Mouse (Mus musculus): Measurements from ENCODE around the gene Odf4.
"Not testable (repeated sequence)": the region's sequence is repeated elsewhere in the genome, so short reads cannot be mapped to it uniquely, and the experiment has no call there.

The Odf4 gene

GRCm38 (mm10) chr11:68946001-68946400 lies 19.1 kb upstream of the Odf4 start:
- no peak for DNase-seq

- no peak for DNase-seq
These were observed 18.4 kb upstream of the Odf4 start for GRCm38 (mm10) chr11:68945245-68945644.

GRCm38 (mm10) chr11:68942731-68943130 lies 15.8 kb upstream of the Odf4 start:
- DNase-seq: no peak

GRCm38 (mm10) chr11:68940516-68940915 lies 13.6 kb upstream of the Odf4 start:
- no peak for DNase-seq

- DNase-seq: peak; percentile 72
These were observed 12.8 kb upstream of the Odf4 start for GRCm38 (mm10) chr11:68939451-68940304.

- DNase-seq: not testable (repeated sequence)
These were observed 10.1 kb upstream of the Odf4 start for GRCm38 (mm10) chr11:68936951-68937350.

- DNase-seq: no peak
These were observed 7.1 kb upstream of the Odf4 start for GRCm38 (mm10) chr11:68933885-68934507.

- DNase-seq: no peak
These were observed 3.1 kb upstream of the Odf4 start for GRCm38 (mm10) chr11:68929947-68930346.

GRCm38 (mm10) chr11:68924749-68925148 lies 2.1 kb downstream of the Odf4 start:
- no peak for DNase-seq

- no peak for DNase-seq
These were observed 3.7 kb downstream of the Odf4 start for GRCm38 (mm10) chr11:68923191-68923590.

GRCm38 (mm10) chr11:68914566-68914965 lies 12.3 kb downstream of the Odf4 start:
- no peak for DNase-seq

- DNase-seq: no peak
These were observed 15.2 kb downstream of the Odf4 start for GRCm38 (mm10) chr11:68911531-68912177.

- DNase-seq: no peak
These were observed 17.9 kb downstream of the Odf4 start for GRCm38 (mm10) chr11:68908846-68909503.

GRCm38 (mm10) chr11:68907251-68907650 lies 19.6 kb downstream of the Odf4 start:
- DNase-seq: no peak

GRCm38 (mm10) chr11:68906461-68906790 lies 20.5 kb downstream of the Odf4 start:
- DNase-seq: no peak

- no peak for DNase-seq
These were observed 21.0 kb downstream of the Odf4 start for GRCm38 (mm10) chr11:68905665-68906460.

GRCm38 (mm10) chr11:68905138-68905531 lies 21.7 kb downstream of the Odf4 start:
- DNase-seq: no peak

GRCm38 (mm10) chr11:68904375-68905137 lies 22.3 kb downstream of the Odf4 start:
- DNase-seq: peak; percentile 74

- DNase-seq: no peak
These were observed 23.1 kb downstream of the Odf4 start for GRCm38 (mm10) chr11:68903775-68904174.

- no peak for DNase-seq
These were observed 24.1 kb downstream of the Odf4 start for GRCm38 (mm10) chr11:68902823-68903222.

GRCm38 (mm10) chr11:68902367-68902766 lies 24.5 kb downstream of the Odf4 start:
- no peak for DNase-seq

- DNase-seq: no peak
These were observed 24.9 kb downstream of the Odf4 start for GRCm38 (mm10) chr11:68902047-68902364.
